Comparison of ENCODE assay signal across 8 mouse cellular contexts in genomic region chr10:8833816-8834464, GRCm38 (mm10). TPM values are rescaled to one million over a fixed set of nuclear protein-coding genes. Genes with fewer than 3 reads are reported as not detected.
DNase-seq lines count a peak whose midpoint lies in the region; ATAC-seq and TF ChIP-seq lines count a peak whose summit lies in the region.

No protein-coding gene starts in this region.

- peak; percentile 59 for TF ChIP-seq CTCF in gastrocnemius, adult 2 months (IDR thresholded peaks at IDR 0.05)
- peak; percentile 41; the same call in 1 of the 2 replicates for TF ChIP-seq CTCF in cortical plate, adult 2 months (IDR thresholded peaks at IDR 0.05; ENCODE audit: extremely low read depth, insufficient read depth, low read length)

- no peak for TF ChIP-seq POLR2A in cortical plate, adult 2 months (IDR thresholded peaks at IDR 0.05; ENCODE audit: extremely low read depth, insufficient read depth, low read length)

- ATAC-seq in megakaryocyte-erythroid progenitor cell, adult 5-6 weeks (replicated peaks; ENCODE audit: low FRiP score, low TSS enrichment, poor library complexity, severe bottlenecking): peak; percentile 84

- peak; percentile 36 for DNase-seq in gastrocnemius, adult 2 months
- DNase-seq in gastrocnemius, adult 8-10 months (ENCODE audit: low spot score in 2 of 2): no peak
- DNase-seq in right cerebral cortex, postnatal 14 days: peak; percentile 32
- DNase-seq in right cerebral cortex, postnatal 36 days (ENCODE audit: low spot score in 2 of 2): no peak
- DNase-seq in urinary bladder, postnatal 25 days (ENCODE audit: low spot score): no peak
- DNase-seq in ovary, postnatal 14 days (ENCODE audit: low spot score): no peak

- H3K4me1 ChIP-seq in cortical plate, adult 2 months (ENCODE audit: control insufficient read depth, insufficient read depth, low read length): peaks cover 2% of the 10 kb centered on the region

- no peak overlapping the region for H3K4me3 ChIP-seq in gastrocnemius, adult 2 months
- no peak overlapping the region for H3K4me3 ChIP-seq in cortical plate, adult 2 months (ENCODE audit: insufficient read depth, low read length)

- H3K27ac ChIP-seq in gastrocnemius, adult 2 months: no peak overlapping the region
- H3K27ac ChIP-seq in cortical plate, adult 2 months (ENCODE audit: insufficient read depth, low read length): no peak overlapping the region

- intact Hi-C loops in gastrocnemius, adult 2 months (cut with DNase I): no loop called here

RNA-seq across cellular contexts. Expression of gene Sash1, which starts 51.9 kb away (rescaled TPM):
- 10 to 100 TPM; 10.6 to 17.9 TPM for total RNA-seq in gastrocnemius, adult 2 months (2021)
- 10 to 100 TPM in 1 of 4 experiments, 1 to 10 TPM in 3; 5.1 to 10.3 (median 8.0) TPM for total RNA-seq in gastrocnemius, adult 8-10 months (2022)
- polyA plus RNA-seq in cortical plate, adult 2 months (2012; rRNA removed): 23.8 and 25.5 TPM in 2 replicates
- 0.84 and 1.7 TPM in 2 replicates for total RNA-seq in megakaryocyte-erythroid progenitor cell, adult 5-6 weeks (2014; fragmentation: Nextera tagmentation)
- 0.23 and 0.61 TPM in 2 replicates for total RNA-seq in megakaryocyte-erythroid progenitor cell, adult 5-6 weeks (2017)

Comparison
In these comparisons a context has a peak if more than half of its experiments do, and no peak if none do; other contexts are left out.
1. DNase-seq: peak in gastrocnemius, adult 2 months (single experiment) and right cerebral cortex, postnatal 14 days (single experiment); none in gastrocnemius, adult 8-10 months (0 of 2), right cerebral cortex, postnatal 36 days (0 of 2), urinary bladder, postnatal 25 days (single experiment) and ovary, postnatal 14 days (single experiment).